Mouse (Mus musculus) stomach, postnatal 0 days (tissue): ENCODE measurements around the gene Iqcd.

Experiments
- CTCF ChIP-seq: IDR thresholded peaks from 2 replicates; pipeline ENCODE4 v1.5.1; 2016; ENCODE audit warnings: antibody characterized with exemption, low read depth, mild to moderate bottlenecking, moderate library complexity
- EP300 ChIP-seq: optimal IDR thresholded peaks from 2 replicates; pipeline ENCODE3; 2016; ENCODE audit warnings: antibody characterized with exemption

DNA sequence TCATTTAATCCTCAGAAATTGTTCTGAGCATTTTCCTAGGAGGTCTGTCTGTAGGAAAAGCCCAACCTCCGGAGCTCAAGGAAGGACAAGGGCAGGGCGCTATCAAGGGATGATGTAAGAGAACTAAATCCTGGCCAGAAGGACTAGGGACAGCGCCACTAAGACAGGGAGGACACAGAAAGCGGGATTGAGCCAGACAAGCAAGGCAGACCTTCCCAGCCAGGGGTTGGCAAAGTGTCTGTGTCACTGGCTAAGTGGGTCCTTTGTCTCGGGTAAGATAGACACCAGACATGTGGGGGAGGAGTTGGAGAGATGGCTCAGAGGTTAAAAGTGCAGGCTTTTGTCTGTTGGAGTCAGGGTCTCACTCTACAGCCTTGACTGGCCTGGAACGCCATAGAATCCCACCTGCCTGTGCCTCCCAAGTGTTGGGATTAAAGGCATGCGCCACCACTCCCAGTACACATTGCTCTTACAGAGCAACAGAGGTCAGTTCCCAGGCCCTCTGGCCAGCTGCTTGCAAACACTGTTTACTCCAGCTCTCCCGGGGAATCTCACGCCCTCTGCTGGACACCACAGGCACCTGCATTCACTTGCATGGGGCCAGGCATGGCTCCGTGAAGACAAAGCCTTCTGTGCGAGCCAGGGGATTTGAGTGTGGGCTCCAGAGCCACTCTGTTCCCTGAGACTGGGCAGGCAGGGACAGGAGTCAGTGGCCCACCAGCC lies 12.3 kb downstream of the Iqcd start:
- TF ChIP-seq CTCF (peak; percentile 71), EP300 (no peak)
